Mouse (Mus musculus) kidney, postnatal 14 days (tissue): ENCODE data around the gene Naip5.
"Not testable (repeated sequence)": the region's sequence is repeated elsewhere in the genome, so short reads cannot be mapped to it uniquely, and the experiment has no call there.

ENCODE experiments used
- DNase-seq: peaks from one replicate; pipeline ENCODE4 v3.0.0; 2022; ENCODE audit warnings: mixed read lengths

Gene Naip5

GRCm38 (mm10) chr13:100246223-100246622 is at the start of gene Naip5:
TSS of gene Naip5 (minus strand) at chr13:100246323.
- not testable (repeated sequence) for DNase-seq

- DNase-seq: no peak
These were observed 38.5 kb upstream of the Naip5 start for GRCm38 (mm10) chr13:100284611-100285010.

- DNase-seq: not testable (repeated sequence)
These were observed 25.5 kb upstream of the Naip5 start for GRCm38 (mm10) chr13:100271474-100272132.

GRCm38 (mm10) chr13:100256996-100257395 is 10.9 kb upstream of the Naip5 start:
- not testable (repeated sequence) for DNase-seq

- DNase-seq: not testable (repeated sequence)
These were observed 9.8 kb upstream of the Naip5 start for GRCm38 (mm10) chr13:100255925-100256324.

GRCm38 (mm10) chr13:100251897-100252296 is 5.8 kb upstream of the Naip5 start:
- DNase-seq: not testable (repeated sequence)

- not testable (repeated sequence) for DNase-seq
These were observed 885 bp upstream of the Naip5 start for GRCm38 (mm10) chr13:100246896-100247519.

- DNase-seq: no peak
These were observed 2.4 kb downstream of the Naip5 start for GRCm38 (mm10) chr13:100243702-100244101.

- not testable (repeated sequence) for DNase-seq
These were observed 32.4 kb downstream of the Naip5 start for GRCm38 (mm10) chr13:100213683-100214082.

GRCm38 (mm10) chr13:100210540-100210939 is 35.6 kb downstream of the Naip5 start:
- peak; percentile 74 for DNase-seq

GRCm38 (mm10) chr13:100203319-100203718 is 42.8 kb downstream of the Naip5 start:
- no peak for DNase-seq

- DNase-seq: not testable (repeated sequence)
These were observed 44.3 kb downstream of the Naip5 start, which contains the start of gene Naip2 for GRCm38 (mm10) chr13:100201659-100202333. TSS of gene Naip2 (minus strand) at chr13:100202092.

- no peak for DNase-seq
These were observed 45.3 kb downstream of the Naip5 start for GRCm38 (mm10) chr13:100200778-100201177.

- no peak for DNase-seq
These were observed 50.7 kb downstream of the Naip5 start for GRCm38 (mm10) chr13:100195421-100195820.

- not testable (repeated sequence) for DNase-seq
These were observed 63.0 kb downstream of the Naip5 start for GRCm38 (mm10) chr13:100183111-100183510.

- not testable (repeated sequence) for DNase-seq
These were observed 71.8 kb downstream of the Naip5 start for GRCm38 (mm10) chr13:100174360-100174759.

- not testable (repeated sequence) for DNase-seq
These were observed 79.7 kb downstream of the Naip5 start for GRCm38 (mm10) chr13:100166378-100166777.

- DNase-seq: not testable (repeated sequence)
These were observed 83.7 kb downstream of the Naip5 start for GRCm38 (mm10) chr13:100162467-100162866.
